Mouse (Mus musculus): ENCODE measurements around the gene Med16. TPM values are rescaled to one million over a fixed set of nuclear protein-coding genes. Genes with fewer than 3 reads are reported as not detected.
A peak's percentile ranks its signal among the peaks of the same experiment; 100 is the strongest.

Gene Med16
- total RNA-seq, 2 experiments from 2014 or later = 48.8 to 51.9 TPM

GRCm38 (mm10) chr10:79862049-79862788 is 46.5 kb downstream of the Med16 start:
- no peak for DNase-seq (ENCODE audit: low spot score in 2 of 2)

GRCm38 (mm10) chr10:79861230-79862048 is 47.3 kb downstream of the Med16 start:
- DNase-seq (ENCODE audit: low spot score in 2 of 2) = no peak

- DNase-seq (ENCODE audit: low spot score in 2 of 2) = no peak
Observed at GRCm38 (mm10) chr10:79860079-79860911, 48.4 kb downstream of the Med16 start.

GRCm38 (mm10) chr10:79859116-79859515 is 49.6 kb downstream of the Med16 start:
- no peak for DNase-seq (ENCODE audit: low spot score in 2 of 2)

- DNase-seq (ENCODE audit: low spot score in 2 of 2) = peak in 1 of 2 experiments; percentile 81
Observed at GRCm38 (mm10) chr10:79858416-79859074, 50.2 kb downstream of the Med16 start.

DNA sequence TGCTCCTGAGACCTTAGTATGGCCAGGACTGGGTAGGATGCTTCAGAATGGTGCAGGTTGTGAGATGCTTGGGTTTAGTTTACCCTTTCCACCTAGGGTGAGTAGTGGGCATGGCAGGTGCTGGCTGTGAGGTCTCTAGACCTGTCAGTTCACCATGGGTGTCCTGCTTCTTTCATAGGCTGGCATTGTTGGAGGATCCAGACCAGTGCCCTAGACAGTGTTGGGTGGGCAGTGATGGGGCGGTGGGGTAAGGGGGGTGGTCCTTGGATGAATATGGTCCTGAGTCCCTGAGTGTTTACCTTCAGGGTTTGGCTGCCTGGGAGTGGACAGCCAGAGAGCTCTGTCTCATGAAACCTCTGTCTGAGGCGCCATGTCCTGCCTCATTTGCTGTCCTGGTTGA is 50.8 kb downstream of the Med16 start:
- no peak for DNase-seq (ENCODE audit: low spot score in 2 of 2)

DNA sequence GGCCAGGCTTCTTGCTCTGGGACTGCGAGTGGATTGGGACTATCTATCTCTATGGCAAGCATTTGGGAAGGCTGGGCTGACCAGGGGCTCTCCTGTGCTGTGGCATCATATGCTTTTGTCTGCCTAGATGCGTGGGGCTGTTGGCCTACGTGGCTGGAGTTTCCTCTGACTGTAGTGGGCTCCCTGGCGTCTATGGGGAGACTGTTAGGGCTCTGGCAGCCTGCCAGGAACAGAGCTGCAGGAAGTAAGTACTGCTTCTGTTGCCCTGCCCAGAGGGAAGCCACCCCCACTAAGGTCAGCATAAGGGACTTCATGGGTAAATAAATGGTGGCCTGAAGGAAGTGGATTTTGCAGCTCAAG is 51.3 kb downstream of the Med16 start:
- DNase-seq (ENCODE audit: low spot score in 2 of 2) = peak in 1 of 2 experiments; percentile 67

DNA sequence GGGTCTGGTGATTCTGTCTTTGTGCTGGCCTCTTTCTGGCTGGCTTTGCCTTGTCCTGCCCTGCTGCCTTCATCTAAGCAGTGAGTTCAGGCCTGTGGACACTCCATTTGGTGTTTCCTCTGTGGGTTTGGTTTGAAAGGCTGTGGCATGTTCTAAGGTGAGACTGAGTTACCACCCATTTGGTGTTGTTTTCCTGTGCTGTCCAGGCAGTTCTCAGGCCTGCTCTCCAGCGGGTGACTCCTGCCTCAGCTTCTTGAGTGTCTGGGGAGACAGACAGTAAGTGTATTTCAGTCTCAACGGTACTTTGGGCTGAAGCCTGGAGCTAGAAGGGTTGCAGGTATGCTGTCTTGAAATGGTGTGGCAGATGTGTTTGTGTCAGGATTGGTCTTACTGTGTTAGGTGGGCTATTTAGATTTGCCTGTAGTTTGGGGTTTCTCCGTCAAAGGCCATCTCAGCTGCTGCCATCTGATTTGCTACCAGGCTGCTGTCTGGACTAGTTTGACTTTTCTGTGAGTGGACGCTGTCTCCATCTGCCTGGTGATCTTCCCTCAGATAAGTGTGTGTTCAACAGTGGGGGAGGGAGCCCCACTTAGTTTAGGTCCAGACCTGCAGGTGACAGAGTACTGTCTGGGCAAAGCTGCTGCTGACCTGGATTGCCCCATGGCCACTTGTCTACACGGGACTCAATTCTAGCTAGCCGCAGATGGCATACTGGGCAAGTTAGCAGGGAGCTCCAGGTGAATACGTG is 51.8 kb downstream of the Med16 start:
- DNase-seq (ENCODE audit: low spot score in 2 of 2) = no peak

GRCm38 (mm10) chr10:79856280-79856679 is 52.4 kb downstream of the Med16 start:
- no peak for DNase-seq (ENCODE audit: low spot score in 2 of 2)

DNA sequence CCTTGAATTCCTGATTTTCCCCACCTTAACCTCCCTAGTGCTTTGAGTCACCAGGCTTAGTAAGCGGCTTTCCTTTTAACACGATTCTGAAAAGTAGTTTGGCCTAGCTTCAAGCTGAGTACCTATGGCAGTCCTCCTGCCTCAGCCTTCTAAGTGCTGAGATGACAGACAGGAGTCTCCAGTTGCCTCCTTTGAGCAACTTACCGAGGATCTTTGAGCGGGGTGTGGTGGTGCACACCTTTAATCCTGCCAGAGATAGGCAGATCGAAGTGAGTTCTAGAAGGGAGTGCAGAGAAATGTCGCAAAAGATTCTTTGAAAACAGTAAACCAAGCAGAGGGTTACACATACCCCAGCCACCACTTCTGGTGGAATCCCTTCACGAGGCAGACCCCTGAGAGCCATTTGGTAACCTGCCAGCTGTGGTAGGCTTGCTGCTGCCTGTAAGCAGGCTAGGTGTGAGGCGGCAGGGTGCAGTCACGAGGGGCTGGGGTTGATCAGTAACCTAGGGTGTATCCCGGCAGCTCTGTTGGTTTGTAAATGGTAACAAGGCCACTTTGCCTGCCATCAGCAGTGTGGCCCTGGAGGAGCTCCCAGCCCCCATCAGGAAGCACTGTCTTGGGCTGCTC is 53.1 kb downstream of the Med16 start:
- DNase-seq (ENCODE audit: low spot score in 2 of 2) = no peak

GRCm38 (mm10) chr10:79854801-79855541 is 53.8 kb downstream of the Med16 start:
- DNase-seq (ENCODE audit: low spot score in 2 of 2) = peak in 1 of 2 experiments; percentile 57

DNA sequence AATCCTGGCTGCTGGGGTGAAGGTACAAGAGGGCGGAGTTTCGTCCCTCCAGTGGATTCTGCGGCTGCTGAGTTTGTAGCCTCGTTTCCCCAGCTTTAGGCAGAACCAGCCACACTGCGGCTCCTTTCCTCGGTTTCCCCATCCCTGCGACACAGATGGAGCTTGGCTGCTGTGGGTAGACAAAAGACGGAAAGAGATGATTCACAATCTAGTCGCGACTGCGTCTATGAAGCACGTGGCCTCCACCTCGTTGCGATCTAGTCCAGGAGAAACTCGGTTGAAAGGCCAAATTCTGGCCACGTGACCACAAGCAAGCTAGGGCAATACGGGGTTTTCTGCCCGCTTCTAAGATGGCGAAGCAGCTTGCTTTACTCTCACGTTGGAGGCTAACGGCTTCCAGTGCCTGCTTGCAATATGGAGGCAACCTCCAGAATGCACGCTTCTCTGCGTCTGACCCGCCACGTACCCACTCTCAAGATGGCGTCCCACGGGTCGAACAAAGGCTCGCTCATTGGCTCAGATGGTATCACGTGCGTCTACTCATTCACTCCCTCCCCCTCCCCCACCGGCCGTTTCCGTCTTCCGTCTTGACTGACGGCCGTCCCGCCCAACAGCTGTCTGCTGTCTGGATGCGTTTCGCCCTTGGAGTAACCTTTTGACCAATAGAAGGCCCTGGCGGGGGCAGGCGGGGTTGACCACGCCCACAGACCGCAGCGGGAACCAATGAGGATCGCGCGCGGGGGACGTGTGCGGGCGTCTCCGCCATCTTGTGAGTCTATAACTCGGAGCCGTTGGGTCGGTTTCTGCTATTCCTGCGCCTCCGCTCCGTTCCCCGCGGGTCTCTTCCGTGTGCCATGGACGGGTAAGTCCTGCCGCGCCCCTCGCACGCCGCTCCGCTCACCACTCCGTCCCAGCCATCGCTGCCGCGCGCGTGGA is 54.6 kb downstream of the Med16 start, which contains the start of gene Ptbp1:
Gene Ptbp1, plus strand, starts transcription at position 568 of the 936 bp plus-strand sequence.
- DNase-seq (ENCODE audit: low spot score in 2 of 2) = peak; percentile 98 to 100

DNA sequence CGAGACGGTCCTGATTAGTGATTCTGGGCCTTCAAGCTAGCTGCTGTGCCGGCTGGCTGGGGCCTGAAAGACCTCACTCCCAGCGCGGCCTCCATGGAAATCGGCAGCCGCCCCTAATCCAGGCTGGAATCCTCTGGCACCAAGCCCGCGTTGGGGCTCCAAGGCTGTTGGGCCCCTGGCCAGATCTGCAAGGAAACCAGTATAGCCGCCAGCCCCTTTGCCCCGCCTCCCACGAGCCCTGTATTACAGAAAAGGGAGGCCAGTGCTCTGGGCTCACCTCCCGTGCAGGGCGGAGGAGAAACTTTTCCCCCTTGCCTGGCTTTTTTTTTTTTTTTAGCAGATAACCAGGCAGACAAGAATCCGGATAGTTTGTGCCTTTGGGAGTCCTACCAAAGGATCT is 55.3 kb downstream of the Med16 start:
- peak; percentile 92 to 95 for DNase-seq (ENCODE audit: low spot score in 2 of 2)

DNA sequence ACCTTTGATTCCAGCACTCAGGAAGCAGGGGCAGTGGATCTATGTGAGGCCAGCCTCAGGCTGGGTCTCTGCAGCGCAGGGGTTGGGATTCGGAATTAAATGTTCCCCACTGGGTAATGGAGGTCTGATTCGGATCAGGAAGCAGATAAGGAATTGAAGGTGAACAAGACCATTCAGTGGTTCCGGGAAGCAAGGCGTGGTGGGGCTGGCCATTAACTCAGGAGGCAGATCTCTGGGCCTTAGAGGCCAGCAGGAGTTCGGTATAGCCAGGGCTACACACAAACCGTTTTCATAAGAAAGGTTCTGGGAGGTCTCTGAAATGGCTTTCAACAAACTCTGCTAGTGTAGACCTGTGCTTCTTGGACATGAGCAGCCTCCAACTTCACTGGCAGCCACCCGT is 55.9 kb downstream of the Med16 start:
- no peak for DNase-seq (ENCODE audit: low spot score in 2 of 2)

- no peak for DNase-seq (ENCODE audit: low spot score in 2 of 2)
Observed at GRCm38 (mm10) chr10:79852107-79852789, 56.5 kb downstream of the Med16 start.

DNA sequence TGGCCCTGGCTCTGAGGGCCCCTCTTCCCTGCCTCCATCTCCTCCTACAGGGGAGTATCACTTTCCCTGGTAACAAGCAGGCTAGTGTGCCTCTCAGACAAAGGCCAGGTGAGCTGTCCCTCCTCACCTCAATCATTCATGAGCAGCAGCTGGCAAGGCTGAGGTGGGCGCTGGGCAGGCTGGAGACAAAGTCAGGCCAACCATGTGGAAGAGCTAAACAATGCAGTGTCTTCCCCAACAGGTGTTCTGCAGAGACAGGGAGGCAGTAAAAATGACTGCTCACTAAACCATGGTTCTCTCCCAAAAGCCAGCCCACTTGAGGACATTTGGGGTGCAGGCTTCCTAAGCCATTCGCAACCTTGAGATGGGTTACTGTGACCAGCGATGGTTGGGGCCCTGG is 57.1 kb downstream of the Med16 start:
- no peak for DNase-seq (ENCODE audit: low spot score in 2 of 2)

DNA sequence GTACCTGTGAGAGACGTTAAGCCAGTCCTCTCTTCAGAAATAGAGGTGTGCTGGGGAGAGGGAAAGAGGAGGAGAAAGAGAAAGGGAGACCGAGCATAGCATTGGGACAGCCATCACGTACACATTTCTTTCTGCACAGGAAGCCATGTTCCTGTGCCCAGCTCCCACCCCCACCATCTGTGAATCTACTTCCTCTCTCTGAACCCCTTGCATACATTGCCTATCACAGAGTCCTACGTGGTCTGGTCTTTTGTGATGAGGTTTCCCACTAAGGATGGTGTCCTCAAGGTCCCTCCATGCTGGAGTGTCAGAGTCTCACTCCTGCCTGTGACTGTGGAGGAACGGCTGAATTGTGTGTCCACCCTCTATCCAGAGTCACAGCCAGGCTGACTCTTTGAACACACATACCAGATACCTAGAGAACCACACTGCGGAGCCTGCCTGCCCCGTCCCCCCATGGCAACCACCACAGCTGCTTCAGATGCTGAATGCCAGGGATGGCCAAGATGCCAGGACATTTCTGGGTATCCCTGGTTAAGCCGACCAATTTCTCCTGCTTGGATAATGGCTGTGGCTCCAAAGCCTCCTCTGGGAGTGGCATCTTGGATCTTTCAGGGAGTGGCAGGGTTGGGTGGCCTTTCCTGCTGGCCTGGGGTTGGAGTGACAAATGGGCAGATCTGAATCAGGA is 58.6 kb downstream of the Med16 start:
- DNase-seq (ENCODE audit: low spot score in 2 of 2) = no peak

All from layer of hippocampus, postnatal 14 days (tissue).